Mouse (Mus musculus) mesoderm, embryonic 11.5 days (tissue): ENCODE measurements around the gene Hist1h2bg.
"Not testable (repeated sequence)": the region's sequence is repeated elsewhere in the genome, so short reads cannot be mapped to it uniquely, and the experiment has no call there.

Experiments
- DNase-seq: peaks from one replicate; pipeline ENCODE4 v3.0.0-alpha.2; 2012; ENCODE audit warnings: low read depth, low spot score

Hist1h2bg gene

GRCm38 (mm10) chr13:23582219-23583056, 11.2 kb downstream of the Hist1h2bg start:
- no peak for DNase-seq

DNA sequence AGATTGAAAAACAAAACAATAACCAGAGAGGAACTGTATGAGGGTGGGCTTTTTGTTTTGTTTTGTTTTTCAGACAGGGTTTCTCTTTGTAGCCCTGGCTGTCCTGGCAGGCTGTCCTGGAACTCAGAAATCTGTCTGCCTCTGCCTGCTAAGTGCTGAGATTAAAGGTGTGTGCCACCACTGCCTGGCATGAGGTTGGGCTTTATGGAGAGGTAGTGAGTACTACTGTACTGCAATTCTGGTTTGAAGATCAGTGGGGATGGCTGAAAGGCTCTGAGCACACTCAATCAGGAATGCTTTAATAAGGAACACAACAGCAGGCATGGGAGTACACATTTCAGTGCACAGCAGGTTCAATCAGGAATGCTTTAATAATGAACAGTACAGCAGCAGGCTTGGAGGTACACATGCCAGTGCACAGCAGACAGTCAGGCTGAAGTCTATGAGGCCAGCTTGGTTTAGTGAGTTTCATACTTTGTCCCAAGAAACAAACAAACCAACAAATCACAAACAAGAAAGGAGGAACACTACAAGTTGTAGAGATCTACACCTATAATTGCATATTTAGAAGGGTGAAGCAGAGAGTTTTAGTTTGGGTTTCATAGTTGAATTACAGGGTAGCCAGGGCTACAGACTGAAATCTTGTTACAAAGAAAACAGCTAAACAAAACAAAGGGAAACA, 12.3 kb downstream of the Hist1h2bg start:
- DNase-seq = no peak

DNA sequence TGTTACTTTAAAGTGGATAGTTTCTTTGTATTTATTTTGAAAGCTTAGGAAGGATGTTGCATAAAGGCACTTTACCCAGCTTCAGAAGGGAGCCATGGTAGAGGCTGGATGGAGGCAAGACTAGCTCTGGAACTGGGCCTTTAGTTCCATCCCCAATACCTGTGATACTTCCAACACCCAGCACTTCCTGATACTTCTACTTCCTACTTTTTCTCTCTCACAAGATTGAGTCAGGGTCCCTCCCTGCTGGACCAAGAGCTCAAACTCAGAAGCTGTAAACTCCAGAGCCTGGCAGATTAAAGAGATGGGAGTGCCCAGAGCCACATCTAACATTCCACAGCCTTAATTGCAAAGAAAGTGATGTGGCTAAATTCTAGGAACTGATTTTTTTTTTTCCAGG, 13.1 kb downstream of the Hist1h2bg start:
- DNase-seq = no peak

- DNase-seq = peak; percentile 73
These were observed 13.8 kb downstream of the Hist1h2bg start for GRCm38 (mm10) chr13:23585029-23585441.

GRCm38 (mm10) chr13:23585442-23586098, 14.4 kb downstream of the Hist1h2bg start:
- DNase-seq = peak; percentile 91

DNA sequence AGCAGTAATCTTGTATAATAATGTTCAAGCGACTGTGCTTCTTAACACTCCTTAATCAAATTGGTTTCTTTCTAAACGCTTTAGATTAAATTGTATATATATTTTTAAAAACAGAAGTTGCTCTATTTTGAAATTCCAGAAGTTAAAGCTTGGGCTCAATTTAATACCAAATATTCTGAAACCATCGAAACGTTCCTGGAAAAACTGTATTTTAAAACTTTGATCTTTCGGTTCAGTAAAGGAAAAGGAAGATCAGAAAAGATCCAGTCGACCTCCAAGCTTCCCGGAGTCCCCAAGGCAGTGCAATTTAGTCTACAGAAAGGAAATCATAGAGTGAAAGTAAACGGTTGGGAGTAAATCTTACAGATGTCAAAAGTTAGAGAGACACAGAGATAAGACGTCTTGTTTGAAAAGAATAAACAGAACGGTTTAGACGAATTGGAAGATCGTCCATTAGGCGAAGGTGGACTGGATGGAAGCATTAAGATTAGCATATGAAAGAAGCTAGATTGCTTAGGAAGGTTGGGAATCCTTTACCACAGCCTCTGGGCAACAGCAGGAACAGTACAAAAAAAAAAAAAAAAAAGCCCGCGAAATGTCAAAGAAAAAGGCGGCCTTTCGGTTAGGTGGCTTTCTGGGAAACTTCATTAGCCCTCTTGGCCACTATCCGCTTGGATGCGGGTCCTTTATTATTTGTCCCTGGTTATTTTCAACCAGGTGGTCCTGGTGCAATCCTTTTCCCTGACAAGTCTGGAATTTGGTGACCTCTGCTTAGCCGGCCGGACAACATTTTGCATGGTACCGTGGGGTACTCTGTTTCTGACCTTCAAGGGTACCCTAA, 15.1 kb downstream of the Hist1h2bg start:
- DNase-seq = no peak

DNA sequence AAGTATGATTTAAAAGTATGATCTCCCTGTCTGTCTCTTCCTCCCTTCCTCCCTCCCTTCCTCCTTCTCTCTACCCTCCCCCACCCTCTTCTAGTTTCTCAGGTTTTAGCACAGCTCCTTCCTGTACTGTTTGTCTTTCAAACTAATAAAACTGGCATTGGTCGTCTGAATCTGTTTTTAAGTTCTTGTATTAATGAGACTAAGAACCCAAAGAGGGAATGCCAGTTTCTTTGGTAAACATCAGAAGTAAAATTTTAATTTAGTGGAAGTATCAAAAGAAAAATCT, 15.7 kb downstream of the Hist1h2bg start:
- DNase-seq = no peak

GRCm38 (mm10) chr13:23591206-23591605, 20.0 kb downstream of the Hist1h2bg start:
- DNase-seq = no peak

DNA sequence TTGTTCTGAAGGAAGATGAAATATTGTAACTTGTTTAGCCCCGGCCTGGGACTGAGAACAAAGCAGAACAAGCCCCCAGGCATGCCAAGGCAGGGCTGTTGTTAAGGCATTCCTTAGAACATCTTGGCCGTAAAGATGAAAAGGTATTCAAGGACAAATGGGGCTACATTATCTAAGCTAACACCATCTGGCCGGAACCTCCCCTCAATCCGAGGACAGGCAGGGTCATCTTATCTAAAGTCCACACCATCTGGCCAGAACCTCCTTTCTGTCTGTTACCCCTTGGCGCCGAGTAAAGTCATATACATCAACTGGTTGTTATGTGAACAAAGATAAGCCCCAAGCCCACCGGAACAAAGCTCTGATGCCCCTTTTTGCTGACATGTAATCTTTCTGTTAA, 20.7 kb downstream of the Hist1h2bg start:
- DNase-seq = not testable (repeated sequence)

DNA sequence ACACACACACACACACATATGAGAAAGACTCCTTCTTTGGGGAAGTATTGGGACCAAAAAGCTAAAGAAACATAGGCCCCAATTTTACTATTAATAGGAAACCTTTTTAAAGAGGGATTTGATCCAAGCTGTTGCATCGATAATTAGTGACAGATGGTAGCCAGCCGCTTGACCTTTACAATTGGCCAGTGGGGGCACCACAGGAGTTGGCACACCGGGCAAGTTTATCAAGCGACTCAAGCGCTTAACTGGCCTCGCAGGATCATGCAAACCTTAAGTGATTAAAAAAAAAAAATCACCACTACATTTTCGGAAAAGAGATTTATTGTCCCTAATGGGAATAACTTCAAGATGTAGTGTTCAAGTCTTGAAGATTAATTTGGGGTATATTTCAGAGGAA, 21.4 kb downstream of the Hist1h2bg start:
- no peak for DNase-seq

DNA sequence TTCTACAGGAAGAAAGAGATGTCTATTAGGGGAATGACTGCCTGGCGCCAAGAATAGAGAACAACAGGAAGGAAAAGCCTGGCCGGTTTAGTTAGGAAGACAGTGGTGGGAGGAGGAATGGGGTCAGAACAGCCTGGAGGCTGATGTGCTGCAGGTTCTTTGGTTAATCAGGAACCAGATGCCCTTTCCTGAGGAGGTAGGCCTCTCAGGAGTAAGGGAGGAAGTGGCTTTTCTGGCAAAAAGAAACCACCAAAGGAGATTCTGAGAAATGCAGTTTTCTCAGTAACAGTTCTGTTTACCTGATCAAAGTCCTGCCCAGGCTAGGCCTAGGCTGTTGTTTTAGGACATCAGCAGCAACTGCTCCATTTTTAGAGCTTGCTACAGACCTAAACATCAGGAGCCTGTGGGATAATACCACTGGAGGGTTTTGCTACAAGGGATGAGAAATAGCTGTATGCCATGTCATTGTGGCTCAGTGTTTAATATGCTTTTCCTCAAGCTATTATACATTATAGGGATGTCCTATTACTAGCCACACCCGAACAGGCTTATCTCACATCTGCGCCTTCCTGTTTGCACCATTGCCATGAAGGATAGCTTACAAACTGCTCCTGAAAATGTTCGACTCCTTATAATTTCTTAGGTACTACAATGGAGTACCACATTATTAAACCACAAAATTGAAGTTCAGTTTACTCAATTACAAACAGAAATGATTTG, 22.0 kb downstream of the Hist1h2bg start:
- DNase-seq = no peak

GRCm38 (mm10) chr13:23595185-23595584, 24.0 kb downstream of the Hist1h2bg start:
- no peak for DNase-seq

- no peak for DNase-seq
These were observed 24.6 kb downstream of the Hist1h2bg start for GRCm38 (mm10) chr13:23595622-23596372.

- DNase-seq = peak; percentile 76
These were observed 26.8 kb downstream of the Hist1h2bg start for GRCm38 (mm10) chr13:23597957-23598356.

GRCm38 (mm10) chr13:23603182-23603699, 32.0 kb downstream of the Hist1h2bg start:
- DNase-seq = no peak

GRCm38 (mm10) chr13:23604452-23604851, 33.3 kb downstream of the Hist1h2bg start:
- DNase-seq = no peak

GRCm38 (mm10) chr13:23605052-23605451, 33.9 kb downstream of the Hist1h2bg start:
- DNase-seq = no peak

- no peak for DNase-seq
These were observed 38.0 kb downstream of the Hist1h2bg start for GRCm38 (mm10) chr13:23609209-23609608.

DNA sequence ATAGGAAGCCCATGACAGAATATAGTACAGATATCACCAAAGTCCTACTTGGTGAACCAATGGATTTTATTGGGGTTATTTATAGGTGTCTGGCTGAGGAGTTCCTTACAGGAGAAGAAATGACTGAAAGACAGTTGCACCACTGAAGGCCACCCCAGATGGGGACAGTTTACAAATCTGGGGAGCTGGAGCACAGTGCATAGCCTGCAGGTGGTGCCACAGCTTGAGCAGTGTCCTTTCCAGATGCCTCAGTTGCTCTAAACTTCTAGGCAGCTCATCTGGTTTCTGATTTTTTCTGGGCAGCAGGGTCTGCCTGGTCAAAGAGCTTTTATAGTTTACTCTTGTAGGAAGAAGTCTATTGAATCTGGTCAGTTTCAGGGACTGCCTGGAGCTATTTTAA, 38.6 kb downstream of the Hist1h2bg start:
- DNase-seq = no peak

- no peak for DNase-seq
These were observed 39.2 kb downstream of the Hist1h2bg start for GRCm38 (mm10) chr13:23610393-23610792.
